Mouse (Mus musculus): Measurements from ENCODE around the gene Stra6.

Gene Stra6

GRCm38 (mm10) chr9:58086203-58086602 lies 22.6 kb downstream of the Stra6 start:
- in situ Hi-C loops (cut with MboI; ENCODE audit: low pct_unique_long_range_greater_than_20kb in 1 of 2, low sequenced_read_pairs in 2 of 2, unreplicated experiment in 1 of 2) = no loop called here

GRCm38 (mm10) chr9:58086861-58087260 lies 23.3 kb downstream of the Stra6 start:
- in situ Hi-C loops (cut with MboI; ENCODE audit: low pct_unique_long_range_greater_than_20kb in 1 of 2, low sequenced_read_pairs in 2 of 2, unreplicated experiment in 1 of 2) = no loop called here

- in situ Hi-C loops (cut with MboI; ENCODE audit: low pct_unique_long_range_greater_than_20kb in 1 of 2, low sequenced_read_pairs in 2 of 2, unreplicated experiment in 1 of 2) = no loop called here
Measured at GRCm38 (mm10) chr9:58087277-58087998, 23.9 kb downstream of the Stra6 start.

- in situ Hi-C loops (cut with MboI; ENCODE audit: low pct_unique_long_range_greater_than_20kb in 1 of 2, low sequenced_read_pairs in 2 of 2, unreplicated experiment in 1 of 2) = no loop called here
Measured at GRCm38 (mm10) chr9:58091623-58092425, 28.2 kb downstream of the Stra6 start.

GRCm38 (mm10) chr9:58092581-58093269 lies 29.1 kb downstream of the Stra6 start:
- in situ Hi-C loops (cut with MboI; ENCODE audit: low pct_unique_long_range_greater_than_20kb in 1 of 2, low sequenced_read_pairs in 2 of 2, unreplicated experiment in 1 of 2) = no loop called here

GRCm38 (mm10) chr9:58093776-58094175 lies 30.2 kb downstream of the Stra6 start:
- in situ Hi-C loops (cut with MboI; ENCODE audit: low pct_unique_long_range_greater_than_20kb in 1 of 2, low sequenced_read_pairs in 2 of 2, unreplicated experiment in 1 of 2) = no loop called here

- in situ Hi-C loops (cut with MboI; ENCODE audit: low pct_unique_long_range_greater_than_20kb in 1 of 2, low sequenced_read_pairs in 2 of 2, unreplicated experiment in 1 of 2) = no loop called here
Measured at GRCm38 (mm10) chr9:58095977-58096376, 32.4 kb downstream of the Stra6 start.

- in situ Hi-C loops (cut with MboI; ENCODE audit: low pct_unique_long_range_greater_than_20kb in 1 of 2, low sequenced_read_pairs in 2 of 2, unreplicated experiment in 1 of 2) = no loop called here
Measured at GRCm38 (mm10) chr9:58096629-58097301, 33.2 kb downstream of the Stra6 start.

GRCm38 (mm10) chr9:58099836-58100565 lies 36.4 kb downstream of the Stra6 start:
- in situ Hi-C loops (cut with MboI; ENCODE audit: low pct_unique_long_range_greater_than_20kb in 1 of 2, low sequenced_read_pairs in 2 of 2, unreplicated experiment in 1 of 2) = no loop called here

GRCm38 (mm10) chr9:58102013-58102412 lies 38.4 kb downstream of the Stra6 start:
- in situ Hi-C loops (cut with MboI; ENCODE audit: low pct_unique_long_range_greater_than_20kb in 1 of 2, low sequenced_read_pairs in 2 of 2, unreplicated experiment in 1 of 2) = no loop called here

GRCm38 (mm10) chr9:58103647-58104046 lies 40.1 kb downstream of the Stra6 start:
- in situ Hi-C loops (cut with MboI; ENCODE audit: low pct_unique_long_range_greater_than_20kb in 1 of 2, low sequenced_read_pairs in 2 of 2, unreplicated experiment in 1 of 2) = no loop called here

GRCm38 (mm10) chr9:58105595-58106169 lies 42.1 kb downstream of the Stra6 start:
- in situ Hi-C loops (cut with MboI; ENCODE audit: low pct_unique_long_range_greater_than_20kb in 1 of 2, low sequenced_read_pairs in 2 of 2, unreplicated experiment in 1 of 2) = no loop called here

GRCm38 (mm10) chr9:58107494-58107893 lies 43.9 kb downstream of the Stra6 start:
- in situ Hi-C loops (cut with MboI; ENCODE audit: low pct_unique_long_range_greater_than_20kb in 1 of 2, low sequenced_read_pairs in 2 of 2, unreplicated experiment in 1 of 2) = no loop called here

GRCm38 (mm10) chr9:58110787-58111186 lies 47.2 kb downstream of the Stra6 start:
- in situ Hi-C loops (cut with MboI; ENCODE audit: low pct_unique_long_range_greater_than_20kb in 1 of 2, low sequenced_read_pairs in 2 of 2, unreplicated experiment in 1 of 2) = no loop called here

- in situ Hi-C loops (cut with MboI; ENCODE audit: low pct_unique_long_range_greater_than_20kb in 1 of 2, low sequenced_read_pairs in 2 of 2, unreplicated experiment in 1 of 2) = no loop called here
Measured at GRCm38 (mm10) chr9:58111431-58111830, 47.8 kb downstream of the Stra6 start.

- in situ Hi-C loops (cut with MboI; ENCODE audit: low pct_unique_long_range_greater_than_20kb in 1 of 2, low sequenced_read_pairs in 2 of 2, unreplicated experiment in 1 of 2) = no loop called here
Measured at GRCm38 (mm10) chr9:58112321-58112751, 48.7 kb downstream of the Stra6 start.

- in situ Hi-C loops (cut with MboI; ENCODE audit: low pct_unique_long_range_greater_than_20kb in 1 of 2, low sequenced_read_pairs in 2 of 2, unreplicated experiment in 1 of 2) = no loop called here
Measured at GRCm38 (mm10) chr9:58112866-58113278, 49.3 kb downstream of the Stra6 start.
